Mouse (Mus musculus) G1E (cell line): ENCODE results near the gene Pex5l. TPM values are rescaled to one million over a fixed set of nuclear protein-coding genes. Genes with fewer than 3 reads are reported as not detected.

Source experiments
- ATAC-seq: 2 replicates; pipeline ENCODE4 v1.8.0; 2016; ENCODE audit warnings: mild to moderate bottlenecking; ENCODE audit not compliant: insufficient number of reproducible peaks, poor library complexity, low FRiP score, severe bottlenecking; ENCODE audit errors: extremely low read depth
- DNase-seq: peaks from one replicate; pipeline ENCODE4 v3.0.0; 2012; ENCODE audit warnings: low spot score
- H3K27me3 ChIP-seq: 2 replicates; pipeline ENCODE4 v1.6.1; 2012; ENCODE audit warnings: mild to moderate bottlenecking, low read length, inconsistent platforms; ENCODE audit not compliant: insufficient read depth
- H3K36me3 ChIP-seq: replicated peaks from 2 replicates; pipeline ENCODE3; 2012; ENCODE audit warnings: mild to moderate bottlenecking, inconsistent platforms
- H3K4me1 ChIP-seq: 2 replicates; pipeline ENCODE4 v1.6.1; 2012; ENCODE audit warnings: low read depth, low read length, inconsistent platforms, mixed read lengths; ENCODE audit not compliant: insufficient read depth
- H3K4me3 ChIP-seq: 2 replicates; pipeline ENCODE4 v1.5.1; 2012; ENCODE audit warnings: low read depth, mild to moderate bottlenecking, inconsistent platforms, low read length, moderate library complexity, mixed read lengths
- H3K9me3 ChIP-seq: replicated peaks from 2 replicates; pipeline ENCODE4 v1.6.1; 2012; ENCODE audit warnings: inconsistent platforms
- CTCF ChIP-seq: IDR thresholded peaks from 2 replicates; pipeline ENCODE4 v1.5.1; 2012; ENCODE audit warnings: low read depth, low read length, inconsistent platforms, mixed read lengths
- GATA1 ChIP-seq: IDR thresholded peaks from 2 replicates; pipeline ENCODE4 v1.6.1; 2012; ENCODE audit warnings: borderline replicate concordance, low read length, inconsistent platforms, mixed read lengths
- GATA2 ChIP-seq: IDR thresholded peaks from 2 replicates; pipeline ENCODE4 v1.6.1; 2012; ENCODE audit warnings: low read depth, low read length, inconsistent platforms, borderline replicate concordance
- POLR2AphosphoS5 ChIP-seq: IDR thresholded peaks from 2 replicates; pipeline ENCODE4 v1.6.1; 2012; ENCODE audit warnings: low read depth, low read length, inconsistent platforms; ENCODE audit not compliant: insufficient replicate concordance
- TAL1 ChIP-seq: conservative IDR thresholded peaks from 2 replicates; pipeline ENCODE4 v1.6.1; 2012; ENCODE audit warnings: low read depth, low read length, inconsistent platforms, mixed read lengths
- polyA plus RNA-seq: library from polyadenylated mRNA; stranded (reverse); fragments of >175 nt; gene quantifications from 2 replicates; pipeline ENCODE4 v1.2.3, GENCODE M21; 2012
- total RNA-seq, 2 experiments: library from RNA; stranded (forward) in 1 of 2; stranded (reverse) in 1 of 2; fragments of 200-1000 nt in 1 of 2; fragments of >200 nt in 1 of 2; fragmentation: Nextera tagmentation in 1 of 2; gene quantifications; 2 replicates each; pipeline ENCODE4 v1.2.3; 2014 to 2017

Pex5l gene
- total and polyA plus RNA-seq, 3 experiments, result 0.44 TPM; not detected in 2

DNA sequence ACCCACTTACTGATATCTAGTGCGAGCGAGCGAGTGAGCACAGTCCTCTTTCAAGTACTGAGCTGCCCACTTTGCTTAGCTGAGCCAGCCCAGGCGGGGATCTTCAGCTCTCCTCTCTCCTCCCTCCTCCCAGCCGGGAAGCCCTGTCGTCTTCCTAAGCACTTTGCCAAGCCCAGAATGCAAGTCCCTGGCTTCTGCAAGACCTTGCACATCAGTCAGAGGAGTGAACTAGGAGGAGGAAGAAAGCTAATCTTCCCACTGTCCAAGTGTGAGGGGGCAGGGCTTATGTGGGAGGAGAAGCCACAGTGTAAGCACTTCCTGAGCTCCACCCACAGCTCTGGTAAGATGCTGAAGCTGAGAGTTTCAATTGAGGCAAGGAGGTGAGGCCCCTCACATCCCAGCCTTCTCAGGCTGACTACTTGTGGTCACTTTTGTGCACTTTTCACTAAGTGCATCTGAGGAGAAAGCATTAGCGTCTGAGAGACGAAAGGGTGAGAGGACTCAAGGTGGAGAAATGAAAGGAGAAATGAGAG, 60.2 kb downstream of the Pex5l start:
- Histone ChIP-seq H3K36me3 (no peaks in the 10 kb centered on the region), H3K4me3 (no peak overlapping the region), H3K9me3 (no peaks in the 10 kb centered on the region), H3K4me1 (no peaks in the 10 kb centered on the region), H3K27me3 (no peaks in the 10 kb centered on the region; the same call in 1 of the 2 replicates)
- no peak for TF ChIP-seq GATA2
- TF ChIP-seq POLR2AphosphoS5, result no peak
- no peak for TF ChIP-seq CTCF
- no peak for TF ChIP-seq GATA1
- no peak for TF ChIP-seq TAL1
- no peak for ATAC-seq
- DNase-seq, result no peak

DNA sequence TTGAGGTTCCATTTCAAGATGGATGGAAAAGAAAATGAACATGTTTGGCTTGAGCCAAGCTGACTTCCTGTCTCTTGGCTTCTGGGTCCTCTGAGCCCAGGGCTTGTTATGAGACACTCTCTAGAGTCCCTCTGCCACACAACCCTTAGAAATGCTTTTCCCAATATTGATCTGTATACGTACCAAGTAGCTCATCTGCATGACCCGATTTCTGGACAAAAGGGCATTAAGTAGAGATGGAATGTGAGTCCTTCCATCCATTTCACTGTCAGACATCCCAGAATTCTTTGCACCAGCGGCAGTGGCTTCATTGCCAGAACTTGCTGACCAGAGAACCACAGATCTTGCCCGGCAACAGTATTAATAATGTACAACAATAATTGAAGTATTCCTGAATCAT, 61.3 kb downstream of the Pex5l start:
- ATAC-seq (no peak), DNase-seq (no peak)
- Histone ChIP-seq H3K27me3 (no peaks in the 10 kb centered on the region; the same call in 1 of the 2 replicates), H3K9me3 (no peaks in the 10 kb centered on the region), H3K4me3 (no peak overlapping the region), H3K36me3 (no peaks in the 10 kb centered on the region), H3K4me1 (no peaks in the 10 kb centered on the region)
- TF ChIP-seq TAL1, result no peak
- TF ChIP-seq GATA2, result no peak
- TF ChIP-seq POLR2AphosphoS5, result no peak
- TF ChIP-seq CTCF, result no peak
- TF ChIP-seq GATA1, result no peak

DNA sequence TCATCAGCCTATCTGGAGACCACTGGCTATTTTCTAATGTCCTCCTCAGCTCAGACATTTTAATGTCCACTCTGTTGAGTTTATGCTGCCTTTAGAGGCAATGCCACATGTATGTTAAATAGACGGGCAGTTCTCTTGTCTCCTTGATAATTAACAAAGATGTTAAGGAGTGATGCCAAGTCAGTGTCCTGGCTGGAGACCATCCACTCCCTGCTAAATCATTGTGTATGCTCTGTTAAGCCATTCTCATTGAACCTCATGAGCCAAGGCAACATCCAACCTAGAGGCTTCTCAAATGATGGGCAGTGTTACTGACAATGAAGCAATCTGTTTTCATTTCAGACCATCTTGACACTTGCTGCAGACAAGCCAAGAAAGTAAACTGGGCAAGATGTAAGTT, 63.4 kb downstream of the Pex5l start:
- DNase-seq (no peak), ATAC-seq (no peak)
- H3K4me3 ChIP-seq, result no peak overlapping the region
- H3K9me3 ChIP-seq, result no peaks in the 10 kb centered on the region
- no peaks in the 10 kb centered on the region for H3K36me3 ChIP-seq
- H3K27me3 ChIP-seq, result no peaks in the 10 kb centered on the region; the same call in 1 of the 2 replicates
- no peaks in the 10 kb centered on the region for H3K4me1 ChIP-seq
- TF ChIP-seq CTCF, result no peak
- TF ChIP-seq GATA2, result no peak
- TF ChIP-seq GATA1, result no peak
- TF ChIP-seq POLR2AphosphoS5, result no peak
- TF ChIP-seq TAL1, result no peak

DNA sequence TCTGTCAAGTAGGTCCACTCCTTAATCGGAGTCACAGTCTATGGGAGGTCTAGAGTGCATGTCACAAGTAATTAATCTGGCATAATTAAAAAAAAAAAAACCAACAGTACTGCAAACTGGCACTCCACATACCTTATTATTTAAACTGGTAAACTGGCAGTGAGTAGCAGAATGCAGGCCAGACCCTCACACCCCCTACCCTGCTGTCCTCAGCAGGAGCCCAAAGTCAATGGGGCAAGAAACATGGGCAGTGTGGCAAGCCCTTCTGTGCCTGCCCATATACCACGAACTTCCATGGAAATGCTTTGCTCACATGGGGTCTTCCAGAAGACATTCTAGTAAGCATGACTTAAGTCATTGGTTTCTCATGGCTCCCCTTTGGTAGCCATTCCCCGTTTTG, 63.9 kb downstream of the Pex5l start:
- no peak for ATAC-seq
- Histone ChIP-seq H3K4me3 (no peak overlapping the region), H3K36me3 (no peaks in the 10 kb centered on the region), H3K27me3 (no peaks in the 10 kb centered on the region; the same call in 1 of the 2 replicates), H3K4me1 (no peaks in the 10 kb centered on the region), H3K9me3 (no peaks in the 10 kb centered on the region)
- no peak for TF ChIP-seq CTCF
- no peak for TF ChIP-seq TAL1
- TF ChIP-seq GATA2, result no peak
- TF ChIP-seq GATA1, result no peak
- TF ChIP-seq POLR2AphosphoS5, result no peak
- no peak for DNase-seq

DNA sequence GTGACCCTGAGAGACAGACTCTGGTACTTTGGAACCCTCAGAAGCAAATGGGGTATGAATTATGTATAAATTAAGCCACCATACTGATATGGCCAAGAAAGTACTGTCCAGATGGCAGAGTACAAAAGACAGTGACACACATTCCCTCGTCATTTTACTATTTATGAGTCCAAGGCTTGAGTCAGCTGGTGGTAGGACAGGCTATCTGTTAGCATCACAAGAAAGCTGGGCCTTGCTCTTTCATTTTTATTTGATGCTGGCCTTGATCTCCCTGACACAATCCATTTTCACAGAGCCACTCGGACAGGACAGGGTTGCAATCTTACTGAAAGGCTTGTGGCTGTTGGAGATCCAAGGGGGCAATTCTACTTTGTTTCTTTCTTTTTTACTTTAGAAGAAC, 67.4 kb downstream of the Pex5l start:
- Histone ChIP-seq H3K4me3 (no peak overlapping the region), H3K9me3 (no peaks in the 10 kb centered on the region)
- no peak for ATAC-seq

DNA sequence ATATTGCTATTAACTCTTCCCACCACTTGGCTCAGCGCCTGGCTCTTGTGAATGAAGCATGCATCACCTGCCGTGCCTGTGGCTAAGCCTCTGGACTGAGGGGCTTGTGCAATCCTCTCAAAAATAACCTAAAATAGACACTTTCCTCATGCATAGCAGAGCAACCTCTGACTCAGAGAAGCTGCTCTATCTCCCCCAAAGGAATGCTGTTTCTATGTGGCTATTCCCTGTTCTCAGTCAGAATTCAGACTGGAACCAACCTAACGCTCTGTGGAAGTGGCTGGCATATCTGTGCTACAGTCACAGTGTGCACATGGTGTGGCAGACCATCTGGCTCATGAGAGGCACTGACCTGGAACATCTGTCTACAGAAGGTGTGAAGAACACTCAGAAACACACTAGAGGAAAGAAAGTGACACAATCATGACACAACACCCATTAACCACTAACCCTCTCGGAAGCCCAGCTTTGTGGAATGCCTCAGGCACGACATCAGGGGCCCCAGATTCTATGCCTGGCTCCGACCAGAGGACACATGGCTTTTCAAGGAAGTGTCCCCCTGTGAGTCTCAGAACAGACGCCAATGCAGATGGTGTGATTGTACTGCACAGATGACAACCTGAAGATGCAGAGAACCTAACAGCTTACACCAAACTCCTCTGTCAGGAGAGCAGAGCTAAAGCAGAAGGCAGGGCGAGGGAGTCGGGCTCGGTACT, 68.6 kb downstream of the Pex5l start:
- ATAC-seq (no peak), DNase-seq (no peak)
- no peaks in the 10 kb centered on the region for H3K27me3 ChIP-seq
- no peaks in the 10 kb centered on the region for H3K9me3 ChIP-seq
- TF ChIP-seq TAL1 (no peak), POLR2AphosphoS5 (no peak), GATA1 (no peak), GATA2 (no peak), CTCF (no peak)
- H3K4me3 ChIP-seq, result no peak overlapping the region
- H3K4me1 ChIP-seq, result no peaks in the 10 kb centered on the region
- H3K36me3 ChIP-seq, result no peaks in the 10 kb centered on the region

More for the DNA sequence above, 67.4 kb downstream of the Pex5l start:
- no peaks in the 10 kb centered on the region for H3K4me1 ChIP-seq
- DNase-seq, result no peak
- no peaks in the 10 kb centered on the region for H3K36me3 ChIP-seq
- TF ChIP-seq GATA1 (no peak), TAL1 (no peak)
- H3K27me3 ChIP-seq, result no peaks in the 10 kb centered on the region

DNA sequence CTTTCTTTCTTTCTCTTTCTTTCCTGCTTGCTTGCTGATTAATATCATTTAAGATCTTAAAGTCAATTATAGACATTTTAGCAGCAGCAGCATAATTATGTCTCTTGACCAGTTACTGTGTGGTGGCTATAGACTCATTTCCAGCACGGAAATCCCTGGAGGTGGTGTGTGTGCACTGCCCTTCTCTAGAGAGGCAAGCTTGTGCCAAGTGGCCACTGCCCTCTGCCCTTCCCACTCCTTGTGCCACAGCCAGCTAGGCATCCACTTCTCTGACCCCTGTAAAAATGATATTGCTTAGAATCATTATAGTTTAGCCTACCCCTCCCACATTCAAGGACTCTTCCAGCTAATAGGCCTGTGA, 69.2 kb downstream of the Pex5l start:
- Histone ChIP-seq H3K4me1 (no peaks in the 10 kb centered on the region), H3K4me3 (no peak overlapping the region), H3K9me3 (no peaks in the 10 kb centered on the region), H3K27me3 (no peaks in the 10 kb centered on the region), H3K36me3 (no peaks in the 10 kb centered on the region)
- DNase-seq (no peak), ATAC-seq (no peak)
- TF ChIP-seq GATA2, result no peak
- no peak for TF ChIP-seq TAL1
- TF ChIP-seq GATA1, result no peak
- TF ChIP-seq POLR2AphosphoS5, result no peak
- TF ChIP-seq CTCF, result no peak
